Mouse (Mus musculus) embryo, embryonic 10.5 days (tissue): ENCODE data around the gene Synm.

Experiments
- DNase-seq: peaks from one replicate; pipeline ENCODE4 v3.0.0-alpha.2; 2015; ENCODE audit warnings: low spot score

Gene Synm

GRCm38 (mm10) chr7:67749441-67750239 lies 9.9 kb downstream of the Synm start:
- DNase-seq: no peak

DNA sequence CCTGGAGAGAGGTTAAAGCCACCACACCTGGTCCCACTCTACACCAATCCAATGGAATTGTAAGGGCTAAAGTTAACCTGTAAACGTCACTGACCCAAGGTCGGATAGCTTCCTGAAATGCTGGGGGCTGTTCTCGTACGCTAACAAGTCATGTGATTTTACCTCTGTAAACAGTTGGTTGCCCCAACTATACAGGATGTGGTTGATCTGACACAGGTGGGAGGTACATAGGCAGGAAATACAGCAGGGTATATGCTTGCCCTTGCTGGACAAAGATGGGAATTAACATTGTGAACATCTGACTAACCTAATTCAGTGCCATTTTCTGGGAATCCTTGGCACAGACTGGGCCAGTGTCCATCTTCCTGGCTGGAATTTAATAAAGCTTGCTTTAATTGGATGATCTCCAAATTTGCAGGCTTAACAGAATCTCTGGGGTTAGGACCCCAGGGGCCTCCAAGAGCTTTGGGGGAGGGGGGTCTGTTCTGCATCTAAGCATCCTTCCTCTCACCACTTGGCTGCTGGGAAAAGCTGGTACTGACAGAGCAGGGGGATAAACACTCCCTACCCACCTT lies 11.7 kb downstream of the Synm start:
- DNase-seq: no peak

DNA sequence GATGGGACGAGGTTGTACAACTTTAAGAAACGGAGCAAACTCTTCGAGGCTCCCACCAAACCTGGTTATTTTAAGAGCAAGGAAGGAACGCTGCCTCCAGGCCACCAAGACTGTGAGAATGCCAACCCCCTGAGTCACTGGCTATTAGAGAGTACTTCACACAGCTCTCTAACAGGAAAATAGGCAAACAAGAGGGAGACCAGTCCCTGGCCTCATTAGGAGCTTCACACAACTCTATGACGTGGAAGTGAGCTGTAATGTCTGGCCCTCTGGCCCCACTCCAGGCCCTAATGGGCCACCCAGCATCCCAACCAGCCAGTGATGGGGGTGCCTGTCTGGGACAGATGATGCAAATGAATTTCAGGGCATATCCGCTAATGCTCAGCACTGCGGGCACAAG lies 17.8 kb downstream of the Synm start:
- no peak for DNase-seq

DNA sequence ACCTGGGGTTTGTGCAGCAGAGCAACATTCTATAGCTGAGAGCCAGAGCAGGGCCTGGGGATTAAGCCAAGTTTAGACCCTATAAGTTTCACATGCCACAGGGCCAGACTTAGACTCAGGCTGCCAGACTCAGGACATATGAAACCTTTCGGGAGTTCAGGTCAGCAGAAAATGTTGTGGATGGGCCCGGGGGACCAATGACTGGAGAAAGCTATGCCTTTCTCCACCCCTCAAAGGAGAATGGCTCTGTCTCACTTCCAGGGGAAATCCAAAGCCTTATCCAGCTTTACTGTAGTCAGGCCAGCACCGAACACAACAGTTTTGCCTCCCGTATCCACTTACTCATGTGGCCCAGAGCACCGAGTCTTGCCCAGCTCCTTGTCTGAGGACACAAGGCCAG lies 18.7 kb downstream of the Synm start:
- DNase-seq: no peak

- no peak for DNase-seq
Observed at GRCm38 (mm10) chr7:67740382-67740781, 19.2 kb downstream of the Synm start.

DNA sequence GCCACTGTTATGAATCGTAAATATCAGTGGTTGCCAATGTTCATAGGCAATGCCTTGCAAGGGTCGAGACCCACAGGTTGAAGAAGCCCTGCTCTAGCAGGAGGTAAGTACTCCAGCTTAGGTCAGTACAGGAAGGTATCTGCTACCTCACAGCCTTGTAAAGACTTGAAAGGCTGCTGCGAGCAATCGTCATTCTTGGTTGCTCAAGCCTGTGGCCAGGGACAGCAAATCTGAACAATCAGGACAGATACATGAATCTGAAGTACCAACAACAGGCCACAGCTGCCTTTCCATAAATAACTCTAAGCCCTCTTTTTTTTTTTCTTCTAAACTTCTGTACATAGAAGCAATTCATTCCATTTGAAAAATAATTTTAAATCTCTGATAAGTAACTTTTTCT lies 27.3 kb downstream of the Synm start:
- DNase-seq: no peak

DNA sequence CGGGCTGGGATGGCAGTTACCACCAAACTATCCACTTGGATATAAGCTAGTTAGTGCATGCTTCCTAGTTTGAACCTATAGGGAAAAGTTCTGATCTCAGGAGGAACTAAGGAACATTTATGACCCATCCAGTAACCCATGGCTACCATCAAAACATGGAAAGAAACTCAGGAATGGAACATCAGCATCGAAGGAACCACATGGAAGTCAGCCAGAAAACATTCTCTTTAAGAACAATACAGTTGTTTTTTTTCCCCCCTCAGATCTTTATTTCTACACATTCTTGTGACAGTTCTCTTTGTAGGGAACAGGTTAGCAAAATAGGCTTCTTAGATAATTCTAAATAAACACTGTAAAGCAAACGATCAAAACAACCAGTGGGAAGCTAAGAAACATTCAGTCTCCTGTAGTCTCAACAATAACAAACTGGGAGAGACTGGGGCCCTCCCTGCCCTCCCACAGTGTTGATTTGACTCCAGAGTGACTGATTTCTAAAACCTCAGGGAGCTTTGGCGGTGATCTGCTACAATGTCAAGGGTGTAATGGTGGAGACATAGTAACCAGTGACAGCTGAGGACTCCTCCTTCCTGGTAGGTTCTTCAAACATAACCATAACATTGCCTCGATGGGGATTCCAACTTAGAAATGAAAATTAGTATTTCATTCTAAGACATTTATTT lies 29.0 kb downstream of the Synm start:
- no peak for DNase-seq

- DNase-seq: no peak
Observed at GRCm38 (mm10) chr7:67728809-67729208, 30.7 kb downstream of the Synm start.

DNA sequence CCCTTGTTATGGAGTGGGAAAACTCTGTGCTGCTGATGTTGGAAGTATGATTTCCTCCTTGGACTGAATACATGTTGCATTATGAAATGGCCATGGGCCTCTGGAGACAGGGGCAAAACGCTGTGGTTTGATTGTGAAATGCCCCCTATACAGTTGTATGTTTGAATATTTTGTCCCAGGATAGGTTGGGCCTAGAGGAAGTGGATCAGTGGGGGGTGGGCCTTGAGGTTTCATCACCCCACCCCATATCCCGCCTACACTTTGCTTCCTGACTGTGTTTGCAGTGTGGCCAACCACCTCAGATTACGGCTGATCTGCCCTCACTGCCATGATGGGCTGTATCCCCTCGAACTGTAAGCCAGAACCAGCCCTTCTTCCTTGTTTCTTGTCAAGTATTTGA lies 31.3 kb downstream of the Synm start:
- DNase-seq: no peak

GRCm38 (mm10) chr7:67725016-67725415 lies 34.5 kb downstream of the Synm start:
- peak; percentile 33 for DNase-seq

GRCm38 (mm10) chr7:67724536-67724935 lies 35.0 kb downstream of the Synm start:
- DNase-seq: no peak

GRCm38 (mm10) chr7:67722163-67722562 lies 37.4 kb downstream of the Synm start:
- no peak for DNase-seq

DNA sequence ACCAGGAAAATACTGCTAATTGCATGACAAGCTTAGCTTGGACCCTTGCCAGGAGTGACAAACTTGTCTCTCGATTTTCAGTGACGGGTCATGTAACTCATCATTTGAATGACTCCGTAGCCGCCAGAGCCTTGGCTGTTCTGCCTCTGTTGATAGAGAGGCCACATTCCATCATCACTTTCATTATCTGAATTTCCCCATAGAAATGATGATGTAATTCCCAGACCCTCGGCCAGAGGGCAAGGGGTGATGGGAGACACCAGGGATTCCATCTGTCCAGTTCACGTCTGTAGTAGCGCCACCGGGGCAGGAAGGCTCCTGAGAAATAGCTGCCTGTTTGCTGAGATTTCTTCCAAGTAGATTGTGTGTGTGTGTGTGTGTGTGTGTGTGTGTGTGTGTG lies 40.7 kb downstream of the Synm start:
- DNase-seq: no peak

GRCm38 (mm10) chr7:67717520-67717919 lies 42.0 kb downstream of the Synm start:
- no peak for DNase-seq

- DNase-seq: no peak
Observed at GRCm38 (mm10) chr7:67716925-67717324, 42.6 kb downstream of the Synm start.

DNA sequence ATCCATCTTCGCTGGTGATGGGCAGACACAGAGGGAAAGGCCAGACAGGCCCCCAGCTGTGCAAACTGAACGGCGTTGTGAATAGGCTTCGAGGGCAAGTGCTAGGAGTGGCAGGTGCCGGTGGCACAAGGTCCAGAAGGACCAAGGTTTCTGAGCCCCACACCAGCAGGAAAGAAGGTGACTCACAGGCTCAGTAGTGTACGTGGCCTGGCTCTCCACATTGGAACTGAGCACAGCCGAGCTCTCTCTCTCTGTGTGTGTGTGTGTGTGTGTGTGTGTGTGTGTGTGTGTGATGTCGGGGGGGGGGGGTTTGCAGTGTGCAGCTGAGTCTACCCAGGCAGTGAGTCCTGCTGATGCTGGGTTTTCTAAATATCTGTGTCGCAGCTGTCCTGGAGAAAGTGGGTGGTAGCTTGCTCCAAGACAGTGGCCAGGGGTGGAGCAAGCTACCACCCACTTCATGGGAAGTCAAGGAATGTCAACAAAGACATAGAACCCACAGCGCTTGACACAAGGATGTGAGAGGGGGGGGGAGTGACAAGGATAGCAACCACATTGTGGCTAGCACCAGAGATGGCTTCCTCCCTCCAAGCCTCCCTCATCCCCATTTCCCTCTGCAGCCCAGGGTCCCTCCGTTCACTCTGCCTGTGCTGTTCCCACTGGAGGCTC lies 43.2 kb downstream of the Synm start:
- no peak for DNase-seq

DNA sequence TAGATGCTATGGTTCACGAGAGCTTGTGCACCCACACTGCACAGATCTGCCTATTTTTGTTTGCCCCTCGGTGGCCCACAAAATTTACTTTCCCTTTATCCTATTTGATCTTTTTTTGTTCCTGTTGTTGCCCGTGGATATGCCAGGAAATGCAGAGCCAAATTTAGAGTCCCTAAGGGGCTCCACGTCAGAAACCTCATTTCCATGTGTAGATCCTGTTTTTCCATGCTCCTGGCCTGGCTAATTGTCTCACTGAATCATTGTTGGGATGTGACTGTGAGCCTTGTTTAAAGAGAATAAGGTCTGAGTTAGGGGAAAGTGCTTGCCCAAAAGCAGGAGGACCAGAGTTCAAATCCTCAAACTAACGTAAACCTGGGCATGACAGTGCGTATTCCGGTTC lies 44.4 kb downstream of the Synm start:
- DNase-seq: no peak

- DNase-seq: peak; percentile 62
Observed at GRCm38 (mm10) chr7:67713820-67714510, 45.6 kb downstream of the Synm start.

DNA sequence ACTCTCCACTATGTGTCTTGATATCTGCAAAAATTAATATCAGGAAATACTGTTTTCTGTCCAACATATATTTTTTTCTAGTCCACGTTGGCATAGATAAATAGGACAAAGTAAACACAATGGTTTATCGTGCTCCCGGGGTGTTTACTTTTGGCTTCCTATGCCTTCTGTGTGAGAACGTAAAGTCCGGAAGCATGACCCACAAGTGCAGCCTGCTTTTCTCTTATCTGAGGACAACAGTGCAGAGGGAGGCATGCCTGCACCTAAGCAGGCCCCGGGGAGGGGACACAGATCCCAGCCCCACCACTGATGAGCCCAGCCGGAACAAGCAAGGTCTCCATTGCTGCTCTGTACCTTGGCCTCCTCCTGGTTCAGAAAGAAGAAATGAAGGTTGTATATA lies 49.3 kb downstream of the Synm start:
- DNase-seq: no peak

- no peak for DNase-seq
Observed at GRCm38 (mm10) chr7:67708160-67708559, 51.4 kb downstream of the Synm start.

GRCm38 (mm10) chr7:67701252-67701914 lies 58.2 kb downstream of the Synm start:
- no peak for DNase-seq

- peak; percentile 67 for DNase-seq
Observed at GRCm38 (mm10) chr7:67700846-67701245, 58.7 kb downstream of the Synm start.
